Mouse (Mus musculus) ES-E14 (cell line): ENCODE data around the gene Apoc1. TPM values are rescaled to one million over a fixed set of nuclear protein-coding genes. Genes with fewer than 3 reads are reported as not detected.

ENCODE experiments used
- DNase-seq: peaks from one replicate; pipeline ENCODE4 v3.0.0-alpha.2; 2013; ENCODE audit warnings: low read depth, low spot score
- H3K27ac ChIP-seq: 2 replicates; pipeline ENCODE4 v1.5.1; 2012; ENCODE audit warnings: low read depth, mild to moderate bottlenecking, low read length, moderate library complexity, mixed read lengths; ENCODE audit not compliant: poor library complexity, insufficient read depth, severe bottlenecking
- H3K36me3 ChIP-seq: 2 replicates; pipeline ENCODE4 v1.6.1; 2012; ENCODE audit warnings: mild to moderate bottlenecking, low read length, moderate library complexity, mixed read lengths; ENCODE audit not compliant: control insufficient read depth, poor library complexity, insufficient read depth, severe bottlenecking
- H3K4me1 ChIP-seq, 2 experiments: fragments of 150-350 bp in 1 of 2; sonication (generic) in 1 of 2; 2 replicates each; pipeline ENCODE4 v1.6.1; 2012; ENCODE audit warnings: low read length in 2 of 2, mild to moderate bottlenecking in 1 of 2, mixed read lengths in 1 of 2; ENCODE audit not compliant: control insufficient read depth in 2 of 2, insufficient read depth in 2 of 2, poor library complexity in 1 of 2
- H3K4me3 ChIP-seq, 2 experiments: fragments of 150-350 bp in 1 of 2; sonication (generic) in 1 of 2; 2 replicates each; pipeline ENCODE4 v1.5.1; 2012; ENCODE audit warnings: low read length in 2 of 2, low read depth in 1 of 2, mild to moderate bottlenecking in 1 of 2, mixed read lengths in 1 of 2; ENCODE audit not compliant: insufficient read depth in 1 of 2, poor library complexity in 1 of 2, severe bottlenecking in 1 of 2
- H3K9ac ChIP-seq: 2 replicates; pipeline ENCODE4 v1.6.1; 2012; ENCODE audit warnings: low read depth, mild to moderate bottlenecking, low read length, mixed read lengths; ENCODE audit not compliant: poor library complexity, insufficient read depth, severe bottlenecking
- H3K9me3 ChIP-seq: fragments of 150-350 bp; sonication (generic); 2 replicates; pipeline ENCODE4 v1.6.1; 2012; ENCODE audit warnings: low read depth, mild to moderate bottlenecking, low read length; ENCODE audit not compliant: control insufficient read depth, insufficient read depth
- CHD2 ChIP-seq: IDR thresholded peaks from 2 replicates; pipeline ENCODE4 v1.6.1; 2014; ENCODE audit warnings: mild to moderate bottlenecking, low read depth, low read length, inconsistent platforms
- HCFC1 ChIP-seq: IDR thresholded peaks from 2 replicates; pipeline ENCODE4 v1.6.1; 2012; ENCODE audit warnings: low read length, inconsistent platforms, borderline replicate concordance; ENCODE audit not compliant: insufficient read depth
- MAFK ChIP-seq: IDR thresholded peaks from 2 replicates; pipeline ENCODE4 v1.6.1; 2014; ENCODE audit warnings: mild to moderate bottlenecking, low read depth, low read length, inconsistent platforms; ENCODE audit not compliant: insufficient read depth
- ZC3H11A ChIP-seq: IDR thresholded peaks from 2 replicates; pipeline ENCODE4 v1.6.1; 2012; ENCODE audit warnings: low read depth, mild to moderate bottlenecking, inconsistent platforms, low read length, borderline replicate concordance
- ZNF384 ChIP-seq: IDR thresholded peaks from 2 replicates; pipeline ENCODE4 v1.6.1; 2012; ENCODE audit warnings: low read depth, low read length, inconsistent platforms
- in situ Hi-C, 2 experiments: fragments of 600-800 bp; cut with MboI; formaldehyde crosslinking; loops; one replicate each; pipeline ENCODE4 v1.15.1; 2025; ENCODE audit warnings: low sequenced_read_pairs in 2 of 2, inconsistent platforms in 1 of 2; ENCODE audit not compliant: unreplicated experiment in 2 of 2
- total RNA-seq: library from RNA; depleted of rRNA; stranded (reverse); fragments of 300-350 nt; gene quantifications from 2 replicates; pipeline ENCODE4 v1.2.3, GENCODE M21; 2012

Apoc1 gene
- total RNA-seq, 1 experiment, result 72.3 TPM

- TF ChIP-seq HCFC1 (no peak), ZNF384 (no peak), MAFK (no peak), CHD2 (no peak), ZC3H11A (no peak)
- DNase-seq, result no peak
- in situ Hi-C loops, result no loop called here
- H3K4me1 ChIP-seq, result peaks cover 0 to 23% of the 10 kb centered on the region in 2 experiments; a peak in 3 of 4 replicates
- no peaks in the 10 kb centered on the region; the same call in 1 of the 2 replicates for H3K36me3 ChIP-seq
- no peak overlapping the region for H3K4me3 ChIP-seq
- H3K9ac ChIP-seq, result no peak overlapping the region; the same call in 1 of the 2 replicates
- H3K9me3 ChIP-seq, result no peaks in the 10 kb centered on the region
- peak overlapping the region; percentile 92 for H3K27ac ChIP-seq
Observed at GRCm38 (mm10) chr7:19686521-19686920, 5.9 kb downstream of the Apoc1 start.

GRCm38 (mm10) chr7:19685374-19685773 lies 7.1 kb downstream of the Apoc1 start:
- in situ Hi-C loops, result no loop called here
- Histone ChIP-seq H3K9me3 (no peaks in the 10 kb centered on the region), H3K4me3 (no peak overlapping the region), H3K9ac (no peak overlapping the region; the same call in 1 of the 2 replicates), H3K27ac (peak overlapping the region; percentile 17; the same call in 1 of the 2 replicates), H3K4me1 (peaks cover 0 to 27% of the 10 kb centered on the region in 2 experiments; a peak in 3 of 4 replicates), H3K36me3 (no peaks in the 10 kb centered on the region; the same call in 1 of the 2 replicates)
- DNase-seq, result no peak
- TF ChIP-seq MAFK, result no peak
- no peak for TF ChIP-seq ZNF384
- TF ChIP-seq HCFC1, result no peak
- TF ChIP-seq ZC3H11A, result no peak
- TF ChIP-seq CHD2, result no peak

- no peak overlapping the region for H3K4me3 ChIP-seq
- H3K9ac ChIP-seq, result no peak overlapping the region
- no peak for DNase-seq
- no peak overlapping the region for H3K27ac ChIP-seq
- in situ Hi-C loops, result no loop called here
- TF ChIP-seq CHD2 (no peak), ZC3H11A (no peak), HCFC1 (no peak), MAFK (no peak), ZNF384 (no peak)
- peaks cover 0 to 27% of the 10 kb centered on the region in 2 experiments; a peak in 3 of 4 replicates for H3K4me1 ChIP-seq
- H3K9me3 ChIP-seq, result no peaks in the 10 kb centered on the region
- H3K36me3 ChIP-seq, result no peaks in the 10 kb centered on the region
Observed at GRCm38 (mm10) chr7:19683771-19684201, 8.7 kb downstream of the Apoc1 start.

GRCm38 (mm10) chr7:19682979-19683378 lies 9.5 kb downstream of the Apoc1 start:
- Histone ChIP-seq H3K4me1 (peaks cover 0 to 27% of the 10 kb centered on the region in 2 experiments; a peak in 3 of 4 replicates), H3K27ac (no peak overlapping the region), H3K36me3 (no peaks in the 10 kb centered on the region), H3K9me3 (no peaks in the 10 kb centered on the region), H3K9ac (no peak overlapping the region), H3K4me3 (no peak overlapping the region)
- no peak for DNase-seq
- TF ChIP-seq MAFK (no peak), CHD2 (no peak), ZC3H11A (no peak)
- in situ Hi-C loops, result no loop called here

- no peak for DNase-seq
- no peak within 1 kb of the TSS for H3K27ac ChIP-seq
- peaks cover 0 to 24% of the 10 kb centered on the region in 2 experiments; a peak in 3 of 4 replicates for H3K4me1 ChIP-seq
- H3K9ac ChIP-seq, result no peak within 1 kb of the TSS
- no peak within 1 kb of the TSS for H3K4me3 ChIP-seq
- no peaks in the 10 kb centered on the region for H3K9me3 ChIP-seq
- TF ChIP-seq CHD2, result no peak
- TF ChIP-seq HCFC1, result no peak
- TF ChIP-seq ZC3H11A, result no peak
- no peak for TF ChIP-seq MAFK
- no peak for TF ChIP-seq ZNF384
- in situ Hi-C loops, result no loop called here
- no peaks in the 10 kb centered on the region for H3K36me3 ChIP-seq
Observed at GRCm38 (mm10) chr7:19681202-19681694, 11.2 kb downstream of the Apoc1 start, which contains the start of the genes Gm44805 and Apoc4. Gene Gm44805 (minus strand): TSS chr7:19681423. Gene Apoc4 (minus strand): TSS chr7:19681479.
